Mouse (Mus musculus) hindlimb bud, embryonic 11.5 days (tissue): ENCODE results near the gene Plpp7.

Source experiments
- DNase-seq: peaks from one replicate; pipeline ENCODE4 v3.0.0-alpha.2; 2012; ENCODE audit warnings: low read depth, low spot score; ENCODE audit errors: extremely low spot score

The Plpp7 gene

GRCm38 (mm10) chr2:32158616-32159239 is 63.4 kb downstream of the Plpp7 start:
- DNase-seq: no peak
